Mouse (Mus musculus): Measurements from ENCODE around the gene Gm20403. TPM values are rescaled to one million over a fixed set of nuclear protein-coding genes. Genes with fewer than 3 reads are reported as not detected.

Gene Gm20403
- not detected for polyA plus RNA-seq (2017; shearing (Covaris generic))

GRCm38 (mm10) chr12:54986052-54986717 is at the start of gene Gm20403:
Gene Gm20403 (minus strand): TSS chr12:54986529.

DNA sequence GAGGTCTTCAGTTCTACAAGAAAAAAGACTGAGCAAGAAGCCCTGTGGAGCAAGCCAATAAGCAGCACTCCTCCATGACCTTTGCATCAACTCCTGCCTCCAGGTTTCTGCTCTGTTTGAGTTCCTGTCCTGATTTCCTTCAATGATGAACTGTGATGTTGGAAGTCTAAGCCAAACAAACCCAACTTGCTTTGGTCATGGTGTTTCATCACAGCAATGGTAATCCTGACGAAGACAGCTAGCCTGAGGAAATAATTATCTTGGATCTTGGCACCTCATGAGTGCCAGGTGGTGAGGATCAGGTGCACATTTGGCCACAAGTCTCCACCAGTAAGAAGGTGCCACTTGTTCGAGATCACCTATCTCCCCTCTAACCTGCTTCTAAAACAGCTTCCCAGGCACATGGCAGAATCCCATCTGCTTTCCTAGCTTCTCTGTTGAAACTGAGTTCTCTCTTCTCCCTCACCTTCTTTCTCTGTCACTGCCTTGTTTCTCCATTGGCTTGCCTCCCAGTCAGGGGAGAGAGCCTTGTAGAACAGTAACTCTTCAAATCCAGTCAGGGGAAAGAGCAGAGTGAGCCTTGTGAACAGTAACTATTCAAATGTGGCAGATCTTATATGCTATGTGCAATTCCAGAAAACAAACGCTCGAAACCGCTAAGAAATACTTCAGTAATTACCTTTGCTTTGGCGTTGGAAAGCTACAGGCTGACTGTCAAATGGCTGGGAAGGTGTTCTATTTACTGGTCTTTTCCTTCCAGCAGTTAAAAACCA is 27.5 kb upstream of the Gm20403 start, which contains the start of gene Baz1a:
Gene Baz1a (minus strand): TSS at position 723 of the 773 bp plus-strand sequence.

Other genes starting within 250 kb of the Gm20403 start
- gene Snx6, start 190.8 kb downstream of the Gm20403 start, polyA plus RNA-seq (2017; shearing (Covaris generic)) = 88.4 TPM
- 36.7 TPM for gene Cfl2, start 123.7 kb downstream of the Gm20403 start, polyA plus RNA-seq (2017; shearing (Covaris generic))
- gene Baz1a, start 27.8 kb upstream of the Gm20403 start, polyA plus RNA-seq (2017; shearing (Covaris generic)) = 105 TPM
- 21.0 TPM for gene 2700097O09Rik, start 93.6 kb upstream of the Gm20403 start, polyA plus RNA-seq (2017; shearing (Covaris generic))
- 177 TPM for gene Srp54a, start 93.7 kb upstream of the Gm20403 start, polyA plus RNA-seq (2017; shearing (Covaris generic))
- 49.4 TPM for gene Fam177a, start 137.9 kb upstream of the Gm20403 start, polyA plus RNA-seq (2017; shearing (Covaris generic))
- gene Srp54b, start 168.6 kb upstream of the Gm20403 start, polyA plus RNA-seq (2017; shearing (Covaris generic)) = 60.9 TPM
- not detected for gene 1700047I17Rik2, start 213.1 kb upstream of the Gm20403 start, polyA plus RNA-seq (2017; shearing (Covaris generic))
- gene Srp54c, start 243.6 kb upstream of the Gm20403 start, polyA plus RNA-seq (2017; shearing (Covaris generic)) = 104 TPM